Mouse (Mus musculus) kidney, embryonic 15.5 days (tissue): ENCODE measurements around the gene Ppm1l. TPM values are rescaled to one million over a fixed set of nuclear protein-coding genes. Genes with fewer than 3 reads are reported as not detected.
"Not testable (repeated sequence)": the region's sequence is repeated elsewhere in the genome, so short reads cannot be mapped to it uniquely, and the experiment has no call there.

Experiments
- ATAC-seq: fragments of 200-750 bp; cut with Nextera tagmentation; replicated peaks from 2 replicates; pipeline ENCODE4 v1.8.0; 2017; ENCODE audit warnings: moderate TSS enrichment; ENCODE audit not compliant: low FRiP score
- H3K27ac ChIP-seq: fragments of 300-500 bp; sonication (generic); 2 replicates; pipeline ENCODE4 v1.5.1; 2015; ENCODE audit warnings: mild to moderate bottlenecking, inconsistent platforms
- H3K27me3 ChIP-seq: fragments of 300-500 bp; sonication (generic); 2 replicates; pipeline ENCODE4 v1.6.1; 2015; ENCODE audit warnings: inconsistent platforms
- H3K36me3 ChIP-seq: fragments of 300-500 bp; sonication (generic); 2 replicates; pipeline ENCODE4 v1.6.1; 2015; ENCODE audit warnings: inconsistent platforms
- H3K4me1 ChIP-seq: fragments of 300-500 bp; sonication (generic); 2 replicates; pipeline ENCODE4 v1.6.1; 2015; ENCODE audit warnings: inconsistent platforms
- H3K4me2 ChIP-seq: fragments of 300-500 bp; sonication (generic); 2 replicates; pipeline ENCODE4 v1.6.1; 2015; ENCODE audit warnings: moderate library complexity, mild to moderate bottlenecking, inconsistent platforms
- H3K4me3 ChIP-seq: fragments of 300-500 bp; sonication (generic); replicated peaks from 2 replicates; pipeline ENCODE4 v1.5.1; 2015; ENCODE audit warnings: mild to moderate bottlenecking, inconsistent platforms
- H3K9ac ChIP-seq: fragments of 300-500 bp; sonication (generic); 2 replicates; pipeline ENCODE4 v1.6.1; 2015; ENCODE audit warnings: mild to moderate bottlenecking, inconsistent platforms
- H3K9me3 ChIP-seq: fragments of 300-500 bp; sonication (generic); replicated peaks from 2 replicates; pipeline ENCODE4 v1.6.1; 2016; ENCODE audit warnings: inconsistent platforms
- WGBS: fragments of 180-500 bp; shearing (Covaris S2); methylation state at CpG from one replicate; pipeline ENCODE4 v1.1.7; 2015; ENCODE audit warnings: mixed read lengths; 5-methylcytosine and 5-hydroxymethylcytosine counted together
- polyA plus RNA-seq: library from polyadenylated mRNA; unstranded; fragments of >200 nt; fragmentation: Nextera tagmentation; extraction: Ambion mirVana; gene quantifications from 2 replicates; pipeline ENCODE4 v1.2.1, GENCODE M21; 2015

Gene Ppm1l
- polyA plus RNA-seq, 1 experiment from 2014 or later = 6.2 TPM

- ATAC-seq = no peak
- no peak overlapping the region for H3K9ac ChIP-seq
- H3K9me3 ChIP-seq = no peaks in the 10 kb centered on the region
- 0 out of 2 replicates have a peak, but pooled peaks cover 4% of the 10 kb centered on the region for H3K4me1 ChIP-seq
- no peaks in the 10 kb centered on the region for H3K27me3 ChIP-seq
- no peak overlapping the region for H3K4me2 ChIP-seq
- no peak overlapping the region for H3K4me3 ChIP-seq
- H3K27ac ChIP-seq = no peak overlapping the region
- no peaks in the 10 kb centered on the region for H3K36me3 ChIP-seq
- 91% methylated on average over 1 of the region's 1 CpGs for WGBS
Observed at GRCm38 (mm10) chr3:69543730-69544129, 227.1 kb downstream of the Ppm1l start.

- ATAC-seq = no peak
- Histone ChIP-seq H3K27me3 (no peaks in the 10 kb centered on the region), H3K36me3 (no peaks in the 10 kb centered on the region), H3K4me2 (no peak overlapping the region), H3K9ac (no peak overlapping the region), H3K27ac (no peak overlapping the region), H3K4me3 (no peak overlapping the region), H3K9me3 (no peaks in the 10 kb centered on the region), H3K4me1 (no peaks in the 10 kb centered on the region)
- 87% methylated on average over 5 of the region's 5 CpGs for WGBS
Observed at GRCm38 (mm10) chr3:69545017-69545416, 228.4 kb downstream of the Ppm1l start.

DNA sequence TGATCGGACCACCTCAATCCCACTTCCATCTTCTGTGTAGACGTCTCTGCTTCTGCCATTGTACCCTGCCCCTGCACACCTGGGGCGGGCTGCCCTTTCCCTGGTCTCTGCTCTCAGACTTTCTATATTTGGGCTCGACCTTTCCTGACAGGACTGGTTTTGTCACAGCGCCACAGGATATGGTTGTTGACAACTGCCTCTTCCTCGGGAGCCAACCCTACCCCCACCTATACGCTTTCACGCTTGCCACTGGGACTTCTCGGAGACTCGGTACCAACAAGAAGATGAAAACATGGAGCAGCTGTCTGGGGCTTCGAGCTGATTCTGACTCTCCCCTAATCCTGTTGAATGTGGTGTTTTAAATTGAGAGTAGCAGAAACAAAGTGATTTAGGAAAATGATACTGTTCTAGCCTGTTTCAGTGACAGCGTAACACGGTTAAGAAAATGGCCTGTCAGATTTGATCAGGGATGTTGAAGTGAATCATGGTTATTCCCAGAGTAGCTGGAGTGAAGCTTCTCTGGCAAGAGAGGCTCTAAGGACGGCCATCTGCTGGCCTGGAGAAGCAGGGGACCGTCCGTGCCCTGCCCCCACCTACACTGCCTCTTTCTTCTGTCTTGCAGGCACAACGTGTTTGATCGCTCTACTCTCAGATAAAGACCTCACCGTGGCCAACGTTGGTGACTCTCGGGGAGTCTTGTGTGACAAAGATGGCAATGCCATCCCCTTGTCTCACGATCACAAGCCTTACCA lies 232.2 kb downstream of the Ppm1l start:
- 75% methylated on average over 22 of the region's 22 CpGs for WGBS
- no peak overlapping the region for H3K4me2 ChIP-seq
- H3K4me3 ChIP-seq = no peak overlapping the region
- no peaks in the 10 kb centered on the region for H3K4me1 ChIP-seq
- no peak overlapping the region for H3K9ac ChIP-seq
- H3K27me3 ChIP-seq = no peaks in the 10 kb centered on the region
- no peak overlapping the region for H3K27ac ChIP-seq
- H3K9me3 ChIP-seq = no peaks in the 10 kb centered on the region
- ATAC-seq = no peak
- H3K36me3 ChIP-seq = no peaks in the 10 kb centered on the region

DNA sequence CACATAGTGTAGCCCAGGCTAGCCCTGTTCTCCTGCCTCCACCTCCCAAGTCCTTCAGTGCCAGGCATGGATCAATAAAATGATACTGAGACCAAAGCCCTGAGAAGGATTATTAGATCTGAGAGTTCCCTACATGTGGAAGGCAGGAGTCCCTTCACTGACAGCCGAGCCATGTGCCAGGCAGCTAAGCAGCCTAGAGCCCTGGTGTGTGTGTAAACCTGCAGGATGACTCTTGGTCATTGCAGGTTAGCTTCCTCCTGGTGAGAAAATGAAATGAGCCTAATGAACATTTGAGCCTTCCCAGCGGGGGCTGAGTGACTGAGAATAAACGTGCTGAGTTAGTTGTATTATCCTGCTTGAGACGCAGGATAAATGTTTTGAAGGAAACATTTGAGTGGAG lies 232.9 kb downstream of the Ppm1l start:
- WGBS = 84% methylated on average over 4 of the region's 4 CpGs
- H3K4me2 ChIP-seq = no peak overlapping the region
- H3K9me3 ChIP-seq = no peaks in the 10 kb centered on the region
- no peaks in the 10 kb centered on the region for H3K27me3 ChIP-seq
- H3K9ac ChIP-seq = no peak overlapping the region
- ATAC-seq = no peak
- H3K4me3 ChIP-seq = no peak overlapping the region
- no peaks in the 10 kb centered on the region for H3K4me1 ChIP-seq
- no peak overlapping the region for H3K27ac ChIP-seq
- H3K36me3 ChIP-seq = no peaks in the 10 kb centered on the region

- H3K36me3 ChIP-seq = no peaks in the 10 kb centered on the region
- H3K4me1 ChIP-seq = peaks cover 10% of the 10 kb centered on the region
- H3K9ac ChIP-seq = no peak overlapping the region
- WGBS = 87% methylated on average over 6 of the region's 6 CpGs
- no peaks in the 10 kb centered on the region for H3K27me3 ChIP-seq
- no peaks in the 10 kb centered on the region for H3K9me3 ChIP-seq
- H3K27ac ChIP-seq = no peak overlapping the region
- no peak overlapping the region for H3K4me2 ChIP-seq
- H3K4me3 ChIP-seq = no peak overlapping the region
- ATAC-seq = no peak
Observed at GRCm38 (mm10) chr3:69555511-69555910, 238.8 kb downstream of the Ppm1l start.

GRCm38 (mm10) chr3:69556092-69556778 lies 239.6 kb downstream of the Ppm1l start:
- Histone ChIP-seq H3K36me3 (no peaks in the 10 kb centered on the region), H3K4me1 (peaks cover 10% of the 10 kb centered on the region), H3K9ac (no peak overlapping the region), H3K4me2 (no peak overlapping the region), H3K9me3 (no peaks in the 10 kb centered on the region), H3K27me3 (no peaks in the 10 kb centered on the region), H3K27ac (no peak overlapping the region), H3K4me3 (no peak overlapping the region)
- no peak for ATAC-seq
- 82% methylated on average over 12 of the region's 12 CpGs for WGBS

DNA sequence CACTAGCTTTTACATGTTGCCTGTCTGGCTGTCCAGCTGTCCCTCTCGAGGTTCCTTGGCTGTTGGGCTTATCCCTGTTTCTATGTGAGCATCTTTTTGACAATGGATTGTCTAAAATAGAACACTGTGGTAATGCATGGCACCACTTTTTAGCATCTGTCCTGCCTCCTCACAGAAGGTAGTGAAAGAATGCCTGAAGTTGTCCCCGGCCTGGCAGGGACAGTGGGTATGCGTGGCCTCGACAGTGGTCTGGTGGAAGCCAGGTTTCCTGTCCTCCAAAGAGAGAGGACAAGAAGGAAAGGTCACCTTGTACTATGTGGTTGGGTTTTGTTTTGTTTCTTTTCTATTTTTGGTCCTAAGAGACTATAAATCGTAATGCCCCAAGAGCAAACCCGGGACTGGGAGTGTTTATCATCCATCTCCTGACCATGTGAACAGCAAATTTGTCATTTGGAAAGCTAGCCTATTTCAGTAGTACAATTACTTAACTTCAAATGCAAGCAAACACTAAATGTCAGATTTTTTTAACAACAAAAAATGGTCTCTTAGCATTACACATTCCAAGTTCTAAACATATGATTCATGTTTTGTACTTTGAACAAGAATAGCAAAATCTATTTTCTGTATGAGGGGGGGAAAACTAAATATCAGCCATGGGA lies 242.8 kb downstream of the Ppm1l start:
- no peak for ATAC-seq
- no peaks in the 10 kb centered on the region for H3K9me3 ChIP-seq
- WGBS = 59% methylated on average over 6 of the region's 6 CpGs
- no peak overlapping the region for H3K4me3 ChIP-seq
- H3K4me1 ChIP-seq = peaks cover 10% of the 10 kb centered on the region
- H3K36me3 ChIP-seq = no peaks in the 10 kb centered on the region
- no peak overlapping the region for H3K9ac ChIP-seq
- no peak overlapping the region for H3K27ac ChIP-seq
- H3K27me3 ChIP-seq = no peaks in the 10 kb centered on the region
- no peak overlapping the region for H3K4me2 ChIP-seq

- ATAC-seq = no peak
- H3K36me3 ChIP-seq = no peaks in the 10 kb centered on the region
- H3K9ac ChIP-seq = no peak overlapping the region
- peaks cover 10% of the 10 kb centered on the region for H3K4me1 ChIP-seq
- no peak overlapping the region for H3K4me3 ChIP-seq
- no peaks in the 10 kb centered on the region for H3K9me3 ChIP-seq
- no peak overlapping the region for H3K27ac ChIP-seq
- 69% methylated on average over 7 of the region's 7 CpGs for WGBS
- H3K27me3 ChIP-seq = no peaks in the 10 kb centered on the region
- H3K4me2 ChIP-seq = no peak overlapping the region
Observed at GRCm38 (mm10) chr3:69559975-69560330, 243.3 kb downstream of the Ppm1l start.

GRCm38 (mm10) chr3:69561686-69562085 lies 245.0 kb downstream of the Ppm1l start:
- no peak for ATAC-seq
- H3K4me2 ChIP-seq = no peak overlapping the region

DNA sequence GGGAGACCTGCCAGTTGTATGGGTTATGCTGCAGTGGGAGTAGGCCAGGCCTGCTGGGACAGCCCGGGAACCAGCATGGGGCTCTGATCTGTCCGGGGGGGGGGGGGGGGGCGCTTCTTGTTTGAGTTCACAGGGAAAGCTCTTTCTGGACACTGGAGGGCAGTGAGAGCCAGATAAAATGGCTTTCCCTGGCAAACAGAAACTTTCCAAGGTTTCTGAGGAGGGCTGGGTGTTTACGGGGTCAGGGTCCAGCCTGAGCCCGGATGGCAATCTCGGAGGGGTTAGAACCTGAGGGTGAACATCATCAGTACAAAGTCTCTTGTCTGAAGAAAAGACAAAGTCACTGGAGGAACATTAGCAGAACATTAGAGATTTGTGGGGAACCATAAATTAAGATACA lies 246.7 kb downstream of the Ppm1l start:
- ATAC-seq = no peak
- Histone ChIP-seq H3K9ac (no peak overlapping the region), H3K4me2 (no peak overlapping the region), H3K27ac (no peak overlapping the region), H3K4me3 (no peak overlapping the region), H3K9me3 (no peaks in the 10 kb centered on the region), H3K4me1 (peaks cover 8% of the 10 kb centered on the region), H3K27me3 (no peaks in the 10 kb centered on the region), H3K36me3 (no peaks in the 10 kb centered on the region)
- 78% methylated on average over 6 of the region's 6 CpGs for WGBS

More at GRCm38 (mm10) chr3:69561686-69562085, 245.0 kb downstream of the Ppm1l start:
- peaks cover 10% of the 10 kb centered on the region for H3K4me1 ChIP-seq
- no peak overlapping the region for H3K27ac ChIP-seq
- WGBS = 83% methylated on average over 5 of the region's 5 CpGs
- H3K9me3 ChIP-seq = no peaks in the 10 kb centered on the region
- no peak overlapping the region for H3K9ac ChIP-seq
- H3K36me3 ChIP-seq = no peaks in the 10 kb centered on the region
- H3K4me3 ChIP-seq = no peak overlapping the region
- H3K27me3 ChIP-seq = no peaks in the 10 kb centered on the region

DNA sequence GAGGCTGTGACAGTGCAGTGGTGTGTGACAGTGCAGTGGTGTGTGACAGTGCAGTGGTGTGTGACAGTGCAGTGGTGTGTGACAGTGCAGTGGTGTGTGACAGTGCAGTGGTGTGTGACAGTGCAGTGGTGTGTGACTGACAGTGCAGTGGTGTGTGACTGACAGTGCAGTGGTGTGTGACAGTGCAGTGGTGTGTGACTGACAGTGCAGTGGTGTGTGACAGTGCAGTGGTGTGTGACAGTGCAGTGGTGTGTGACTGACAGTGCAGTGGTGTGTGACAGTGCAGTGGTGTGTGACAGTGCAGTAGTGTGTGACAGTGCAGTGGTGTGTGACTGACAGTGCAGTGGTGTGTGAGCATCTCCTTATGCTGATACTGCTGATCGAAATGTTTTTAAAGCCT lies 248.9 kb downstream of the Ppm1l start:
- ATAC-seq = not testable (repeated sequence)

DNA sequence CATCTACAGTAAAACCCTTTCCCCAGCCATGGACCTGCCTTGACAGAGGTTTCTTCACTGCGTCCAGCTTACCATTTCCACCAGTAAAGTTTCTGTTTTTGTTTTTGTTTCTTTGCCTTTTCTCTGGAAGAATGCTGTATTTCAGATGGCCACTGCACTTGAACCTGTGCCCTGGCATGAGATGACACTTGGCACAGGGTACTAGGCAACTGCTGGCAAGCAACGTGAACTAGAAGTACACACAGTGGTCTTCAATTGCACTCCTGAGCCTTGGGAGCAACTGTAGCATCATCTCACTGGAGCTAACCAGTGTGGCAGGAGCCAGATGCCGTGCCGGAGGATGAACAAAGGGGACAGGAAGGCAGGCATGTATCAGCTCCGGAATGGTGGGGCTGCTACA lies 255.9 kb downstream of the Ppm1l start:
- no peak overlapping the region for H3K4me2 ChIP-seq
- H3K36me3 ChIP-seq = peaks cover 24% of the 10 kb centered on the region
- H3K27ac ChIP-seq = no peak overlapping the region
- no peak overlapping the region for H3K9ac ChIP-seq
- ATAC-seq = no peak
- no peaks in the 10 kb centered on the region for H3K27me3 ChIP-seq
- WGBS = 91% methylated on average over 5 of the region's 5 CpGs
- H3K4me1 ChIP-seq = no peaks in the 10 kb centered on the region
- H3K4me3 ChIP-seq = no peak overlapping the region
- H3K9me3 ChIP-seq = no peaks in the 10 kb centered on the region

More for the DNA sequence above, 248.9 kb downstream of the Ppm1l start:
- not testable (repeated sequence) for H3K9ac ChIP-seq, H3K4me2 ChIP-seq, H3K9me3 ChIP-seq, H3K27me3 ChIP-seq, H3K4me3 ChIP-seq, H3K27ac ChIP-seq, H3K4me1 ChIP-seq, H3K36me3 ChIP-seq
- WGBS = 91% methylated on average over 1 of the region's 1 CpGs
